24 mouse cellular contexts compared by ENCODE assay signal in the genomic region with DNA sequence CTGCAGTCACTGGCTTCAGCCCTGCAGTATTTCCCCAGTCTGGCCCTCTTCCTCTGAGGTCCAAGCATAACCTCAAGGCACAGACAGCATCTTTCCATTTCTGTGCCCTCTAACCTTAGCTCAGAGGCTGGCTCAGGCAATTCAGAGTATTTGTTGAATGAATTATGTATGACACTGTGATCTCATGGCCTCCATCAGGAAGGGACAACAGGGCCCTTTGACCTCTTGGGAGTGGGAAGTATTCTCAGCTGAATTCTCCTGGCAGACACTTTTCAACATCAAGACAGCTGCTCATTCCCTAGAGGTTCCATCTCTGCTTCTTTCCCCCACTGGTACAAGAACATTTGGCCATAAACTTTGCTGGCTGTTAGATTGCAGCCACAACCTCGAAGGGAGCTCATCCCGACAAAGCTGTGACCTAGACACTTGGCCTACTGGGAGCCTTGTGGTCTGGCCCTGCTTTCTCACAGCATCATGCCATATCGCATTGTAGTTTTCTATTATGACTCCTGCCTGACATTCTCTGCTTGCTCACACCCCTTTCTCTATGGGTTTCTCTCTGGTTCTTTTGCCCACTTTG.
DNase-seq lines count a peak whose midpoint lies in the region; ATAC-seq and TF ChIP-seq lines count a peak whose summit lies in the region.
"Had no signal": no experiment of that assay in that cellular context is flagged by ENCODE, and none has a peak within 500 bp of the region (broad histone marks: within the 10 kb centered on the region; RNA-seq: fewer than 3 reads in every experiment).

No protein-coding gene starts in this region.

- no peaks in the 10 kb centered on the region for H3K9me3 ChIP-seq in kidney, postnatal 0 days (replicated peaks; ENCODE audit: low read length)
- H3K9me3 ChIP-seq: forebrain, embryonic 15.5 days; intestine, embryonic 15.5 days; limb, embryonic 12.5 days; midbrain, embryonic 15.5 days had no signal

- peak; percentile 68 for DNase-seq in embryo, embryonic 10 days (ENCODE audit: low spot score)
- no peak for DNase-seq in embryo, embryonic 9.5 days (ENCODE audit: extremely low spot score)
- peak; percentile 21 for DNase-seq in kidney, postnatal 0 days (ENCODE audit: low spot score)
- no peak for DNase-seq in kidney, adult 18-20 months
- DNase-seq in embryo, embryonic 10.5 days (ENCODE audit: low spot score) = peak; percentile 61
- peak; percentile 60 for DNase-seq in mesoderm, embryonic 11.5 days (ENCODE audit: low read depth, low spot score)
- no peak for DNase-seq in left cerebral cortex, postnatal 10 days (ENCODE audit: extremely low spot score in 1 of 2, low spot score in 2 of 2)
- DNase-seq: adrenal gland, adult 8-10 months; cerebellum, adult 11-12 months; cerebellum, postnatal 14 days; gastrocnemius, postnatal 14 days; heart, postnatal 36 days; kidney, postnatal 36 days; layer of hippocampus, postnatal 36 days; liver, postnatal 0 days; thymus, postnatal 14 days had no signal

- no peak overlapping the region for H3K4me2 ChIP-seq in kidney, postnatal 0 days (ENCODE audit: low read length)
- H3K4me2 ChIP-seq: forebrain, embryonic 15.5 days; intestine, embryonic 15.5 days; limb, embryonic 12.5 days; liver, embryonic 11.5 days; midbrain, embryonic 15.5 days had no signal

- H3K27ac ChIP-seq in kidney, postnatal 0 days = no peak overlapping the region
- H3K27ac ChIP-seq: forebrain, embryonic 15.5 days; heart, adult 2 months; intestine, embryonic 15.5 days; limb, embryonic 12.5 days; midbrain, embryonic 15.5 days had no signal

- 0 out of 2 replicates have a peak, but pooled peaks cover 4% of the 10 kb centered on the region for H3K4me1 ChIP-seq in kidney, postnatal 0 days (replicated peaks; ENCODE audit: insufficient read depth, low read length)
- H3K4me1 ChIP-seq: intestine, embryonic 15.5 days had no signal

- H3K36me3 ChIP-seq in kidney, postnatal 0 days (ENCODE audit: insufficient read depth, low read length) = no peaks in the 10 kb centered on the region
- H3K36me3 ChIP-seq: forebrain, embryonic 15.5 days; intestine, embryonic 15.5 days; limb, embryonic 12.5 days; midbrain, embryonic 15.5 days had no signal

- no peak for TF ChIP-seq CTCF in kidney, postnatal 0 days (IDR thresholded peaks at IDR 0.05; ENCODE audit: low read depth)

- no peaks in the 10 kb centered on the region for H3K27me3 ChIP-seq in kidney, postnatal 0 days (ENCODE audit: insufficient read depth, low read length)
- H3K27me3 ChIP-seq: forebrain, embryonic 15.5 days; intestine, embryonic 15.5 days; limb, embryonic 12.5 days; midbrain, embryonic 15.5 days had no signal

- no peak overlapping the region for H3K4me3 ChIP-seq in kidney, postnatal 0 days (replicated peaks; ENCODE audit: low read depth, low read length)
- H3K4me3 ChIP-seq: forebrain, embryonic 15.5 days; heart, adult 2 months; intestine, embryonic 15.5 days; limb, embryonic 12.5 days; midbrain, embryonic 15.5 days; myocyte had no signal

- ATAC-seq in kidney, postnatal 0 days (replicated peaks; ENCODE audit: low FRiP score, low read depth) = no peak
- ATAC-seq: activated CD4-positive, CD25-positive, alpha-beta regulatory T cell, adult 4 months; intestine, embryonic 15.5 days; liver, postnatal 0 days had no signal

- intact Hi-C loops in left cerebral cortex, postnatal 10 days (cut with DNase I) = no loop called here

- H3K9ac ChIP-seq in kidney, postnatal 0 days (ENCODE audit: low read depth, low read length) = no peak overlapping the region
- H3K9ac ChIP-seq: forebrain, embryonic 15.5 days; intestine, embryonic 15.5 days; limb, embryonic 12.5 days; liver, postnatal 0 days; midbrain, embryonic 15.5 days had no signal

- 34% methylated on average over 3 of the region's 3 CpGs for WGBS in kidney, postnatal 0 days

Comparison
In these comparisons a context has a peak if more than half of its experiments do, and no peak if none do; other contexts are left out.
1. DNase-seq: peak in embryo, embryonic 10 days (single experiment), kidney, postnatal 0 days (single experiment), embryo, embryonic 10.5 days (single experiment) and mesoderm, embryonic 11.5 days (single experiment); none in embryo, embryonic 9.5 days (single experiment), kidney, adult 18-20 months (single experiment) and left cerebral cortex, postnatal 10 days (0 of 2).